Mouse (Mus musculus): Measurements from ENCODE around the gene Dnajc3.
A peak's percentile ranks its signal among the peaks of the same experiment; 100 is the strongest.

DNA sequence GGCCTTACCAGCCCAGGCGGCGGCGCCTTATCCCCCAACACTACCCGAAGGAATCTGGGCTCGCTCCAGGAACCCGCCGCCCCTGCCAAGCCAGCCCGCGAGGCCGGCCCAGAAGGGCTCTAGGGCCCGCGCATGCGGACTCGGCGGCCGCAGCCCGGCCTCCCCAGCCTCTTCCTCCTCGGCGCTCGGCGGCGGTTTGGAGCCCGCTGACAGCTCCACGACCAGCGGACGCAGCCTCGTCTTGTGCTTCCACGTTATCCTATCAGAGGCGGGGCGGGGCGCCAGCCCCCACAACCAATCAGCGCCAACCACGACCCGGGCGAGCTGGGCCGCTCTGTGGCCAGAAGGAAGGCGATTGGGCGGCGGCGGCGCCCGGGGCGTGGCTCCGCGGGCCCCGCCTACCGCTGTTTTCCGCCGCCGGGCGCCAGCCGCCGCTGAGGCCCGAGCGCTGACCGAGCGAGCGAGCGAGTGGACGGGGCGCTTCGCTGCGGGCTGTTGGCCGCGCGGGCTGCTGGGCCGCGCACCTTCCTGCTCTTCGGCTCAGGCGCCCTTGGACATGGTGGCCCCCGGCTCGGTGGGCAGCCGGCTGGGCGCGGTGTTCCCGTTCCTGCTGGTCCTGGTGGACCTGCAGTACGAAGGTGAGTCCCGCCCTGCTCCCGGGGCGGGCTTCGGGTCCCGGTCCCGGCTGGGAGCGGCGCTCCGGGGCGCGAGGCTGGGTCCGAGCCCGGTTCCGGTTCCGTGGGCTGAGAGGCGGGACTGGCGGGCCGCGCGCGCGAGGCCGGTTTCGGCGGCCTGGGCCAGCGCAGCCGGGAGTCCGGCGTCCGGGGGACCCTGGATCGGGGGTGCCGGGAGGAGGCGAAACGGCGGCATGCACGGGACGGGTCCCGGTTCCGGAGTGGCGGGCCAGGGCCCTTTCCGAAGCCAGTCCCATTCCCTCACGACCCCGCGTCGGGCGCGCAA lies at the start of gene Dnajc3:
- TF ChIP-seq CTCF (IDR thresholded peaks at IDR 0.05; ENCODE audit: low read depth) (0 out of 2 replicates have a peak, but pooled peaks have one; percentile 13), EP300 (optimal IDR thresholded peaks at IDR 0.05) (peak; percentile 50)

All from stomach, postnatal 0 days (tissue).